Mouse (Mus musculus) heart, postnatal 0 days (tissue): ENCODE measurements around the gene Upp2.

Experiments
- CTCF ChIP-seq: IDR thresholded peaks from 2 replicates; pipeline ENCODE4 v1.5.1; 2016; ENCODE audit warnings: antibody characterized with exemption, control low read depth, low read depth
- EP300 ChIP-seq: IDR thresholded peaks from 2 replicates; pipeline ENCODE4 v1.6.1; 2016; ENCODE audit warnings: antibody characterized with exemption, low read depth

DNA sequence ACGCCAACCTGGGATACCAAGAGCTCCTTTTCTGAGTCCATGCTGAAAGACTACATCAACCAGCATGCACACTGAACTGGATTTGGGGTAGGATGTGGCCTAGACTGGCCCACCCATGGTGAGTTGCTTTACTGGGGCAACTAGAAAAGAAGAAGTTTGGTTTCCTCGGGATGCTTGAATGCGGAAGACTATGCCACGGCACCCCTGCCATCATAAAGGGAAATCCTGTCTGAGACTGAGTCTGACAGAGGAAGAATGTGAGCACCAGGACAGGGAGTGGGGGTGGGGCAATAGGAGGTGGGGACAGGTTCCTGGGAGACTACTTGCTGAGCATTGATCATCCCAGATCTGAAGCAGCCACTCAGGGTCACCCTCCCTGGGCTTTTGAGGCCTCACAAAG is 32.7 kb upstream of the Upp2 start:
- TF ChIP-seq CTCF: no peak
- TF ChIP-seq EP300: no peak
